In the genomic region with DNA sequence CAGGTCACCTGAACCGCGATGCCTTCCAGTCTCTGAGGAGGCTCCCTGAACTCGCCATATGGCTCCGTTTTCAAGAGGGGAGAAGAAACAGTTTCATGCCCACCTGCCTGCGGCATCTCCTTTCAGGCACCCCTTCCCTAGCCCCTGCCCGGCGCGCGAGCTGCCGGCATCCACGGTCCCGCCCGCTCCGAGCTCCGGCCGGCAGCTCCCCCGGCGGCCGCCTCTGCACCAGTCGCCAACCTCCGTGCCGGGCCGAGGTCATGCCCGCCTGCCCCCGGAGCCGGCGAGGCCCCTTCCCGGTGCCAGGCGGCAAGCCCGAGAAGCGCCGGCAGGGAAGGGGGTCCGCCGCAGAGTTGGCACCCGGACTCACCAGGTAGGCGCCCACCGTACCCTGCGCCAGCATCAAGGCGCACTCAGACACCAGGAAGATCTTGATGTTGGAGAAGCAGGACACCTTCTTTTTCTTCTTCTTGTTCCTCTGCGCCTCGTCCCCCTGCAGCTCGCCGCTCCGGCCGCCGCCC, we compare ENCODE assay signal across 7 mouse cellular contexts. TPM values are rescaled to one million over a fixed set of nuclear protein-coding genes. Genes with fewer than 3 reads are reported as not detected.
A peak's percentile ranks its signal among the peaks of the same experiment; 100 is the strongest.
DNase-seq lines count a peak whose midpoint lies in the region; ATAC-seq and TF ChIP-seq lines count a peak whose summit lies in the region.

No protein-coding gene starts in this region.

- H3K4me1 ChIP-seq in hindbrain, embryonic 15.5 days (replicated peaks), result peaks cover 32% of the 10 kb centered on the region
- peaks cover 84% of the 10 kb centered on the region for H3K4me1 ChIP-seq in megakaryocyte, embryonic 14.5 days

- no peaks in the 10 kb centered on the region for H3K36me3 ChIP-seq in hindbrain, embryonic 15.5 days
- no peaks in the 10 kb centered on the region for H3K36me3 ChIP-seq in megakaryocyte, embryonic 14.5 days (replicated peaks; ENCODE audit: low read length)

- peak overlapping the region; percentile 83 for H3K9ac ChIP-seq in hindbrain, embryonic 15.5 days

- peak overlapping the region; percentile 89 for H3K27ac ChIP-seq in hindbrain, embryonic 15.5 days (replicated peaks)
- H3K27ac ChIP-seq in left cerebral cortex, adult 2 months, result peak overlapping the region; percentile 97

- TF ChIP-seq CTCF in left cerebral cortex, adult 2 months (IDR thresholded peaks at IDR 0.05), result peak; percentile 37

- DNase-seq in cerebellum, postnatal 10 days, result peak; percentile 76 to 78
- DNase-seq in frontal cortex, postnatal 36 days (ENCODE audit: low spot score in 2 of 2), result peak; percentile 54 to 66
- peak; percentile 47 to 76 for DNase-seq in left cerebral cortex, adult 2 months (ENCODE audit: extremely low spot score in 1 of 2, low spot score in 2 of 2)
- peak; percentile 27 for DNase-seq in skeletal muscle tissue, adult 2 months (ENCODE audit: low read depth, low spot score)

- intact Hi-C loops in left cerebral cortex, adult 2 months (cut with DNase I), result loop anchor here (2.0 to 10.0 kb wide), 4 partner anchors 177 to 555 kb away; no protein-coding TSS in a partner anchor

- H3K27me3 ChIP-seq in hindbrain, embryonic 15.5 days, result no peaks in the 10 kb centered on the region
- peaks cover 6% of the 10 kb centered on the region for H3K27me3 ChIP-seq in megakaryocyte, embryonic 14.5 days (replicated peaks)

- WGBS in hindbrain, embryonic 15.5 days, result under 1% methylated on average over 43 of the region's 46 CpGs

- peak overlapping the region; percentile 73 for H3K4me2 ChIP-seq in hindbrain, embryonic 15.5 days

- H3K9me3 ChIP-seq in hindbrain, embryonic 15.5 days, result no peaks in the 10 kb centered on the region
- no peaks in the 10 kb centered on the region for H3K9me3 ChIP-seq in megakaryocyte, embryonic 14.5 days

- ATAC-seq in activated CD4-positive, CD25-positive, alpha-beta regulatory T cell, adult 4 months, result peak; percentile 6
- ATAC-seq in hindbrain, embryonic 15.5 days (ENCODE audit: low FRiP score, low read depth), result peak; percentile 63

- H3K4me3 ChIP-seq in hindbrain, embryonic 15.5 days, result peak overlapping the region; percentile 89
- peak overlapping the region; percentile 93 for H3K4me3 ChIP-seq in left cerebral cortex, adult 2 months
- peak overlapping the region; percentile 98 for H3K4me3 ChIP-seq in megakaryocyte, embryonic 14.5 days (replicated peaks)

RNA-seq across cellular contexts. Expression of gene Slco3a1, which starts 0.5 kb away (rescaled TPM):
- 10 to 100 TPM; 14.6 to 16.7 TPM for polyA plus RNA-seq in activated CD4-positive, CD25-positive, alpha-beta regulatory T cell, adult 4 months (2017; shearing (Covaris generic))
- 21.3 and 21.8 TPM in 2 replicates for polyA plus RNA-seq in hindbrain, embryonic 15.5 days (2015; fragmentation: Nextera tagmentation; extraction: Ambion mirVana)
- total RNA-seq in left cerebral cortex, adult 2 months (2021), result 10 to 100 TPM; 54.9 to 56.8 TPM
- 9.0 and 9.4 TPM in 2 replicates for polyA plus RNA-seq in megakaryocyte, embryonic 14.5 days (2012; ENCODE audit: insufficient read depth, low replicate concordance)

Comparison
In these comparisons a context has a peak if more than half of its experiments do, and no peak if none do; other contexts are left out.
1. Peak in every context shown above with its lines: DNase-seq, ATAC-seq, H3K4me3 ChIP-seq and H3K27ac ChIP-seq.
2. DNase-seq: peak in every context shown above with its lines; median percentile 77 in cerebellum, postnatal 10 days; 62 in left cerebral cortex, adult 2 months; 60 in frontal cortex, postnatal 36 days; 27 in skeletal muscle tissue, adult 2 months.